Mouse (Mus musculus): ENCODE results near the gene Zfp784. TPM values are rescaled to one million over a fixed set of nuclear protein-coding genes. Genes with fewer than 3 reads are reported as not detected.

Zfp784 gene
- polyA plus RNA-seq, 1 experiment from 2014 or later: 4.6 TPM

DNA sequence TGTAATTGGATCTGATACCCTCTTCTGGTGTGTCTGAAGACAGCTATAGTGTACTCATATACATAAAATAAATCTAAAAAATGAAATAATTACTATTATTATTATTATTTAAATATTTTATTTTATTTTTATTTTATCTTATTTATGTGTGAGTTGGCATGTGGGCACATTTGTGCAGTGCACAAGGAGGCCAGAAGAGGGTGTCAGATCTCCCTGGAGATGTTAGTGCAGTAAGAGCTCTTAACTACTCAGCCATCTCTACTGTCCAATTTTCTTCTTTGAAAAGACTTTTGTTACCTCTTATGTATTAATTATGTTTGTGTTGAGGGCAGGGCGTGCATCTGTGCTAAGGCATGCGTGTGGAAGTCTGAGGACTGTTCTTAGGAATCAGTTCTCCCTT is 38.4 kb downstream of the Zfp784 start:
- Histone ChIP-seq H3K4me2 (no peak overlapping the region), H3K27ac (ENCODE audit: low read depth) (no peak overlapping the region), H3K9me3 (ENCODE audit: low read depth, low read length) (no peaks in the 10 kb centered on the region), H3K36me3 (ENCODE audit: insufficient read depth) (no peaks in the 10 kb centered on the region), H3K27me3 (ENCODE audit: insufficient read depth, low read length) (no peaks in the 10 kb centered on the region), H3K9ac (no peak overlapping the region), H3K4me3 (ENCODE audit: low read depth, low read length) (no peak overlapping the region), H3K4me1 (ENCODE audit: insufficient read depth) (0 out of 2 replicates have a peak, but pooled peaks cover 6% of the 10 kb centered on the region)
- TF ChIP-seq CTCF (IDR thresholded peaks at IDR 0.05; ENCODE audit: low read depth): 0 out of 2 replicates have a peak, but pooled peaks have one; percentile 10
- WGBS: 69% methylated on average over 2 of the region's 2 CpGs
- ATAC-seq (ENCODE audit: insufficient read depth): no peak
- no peak for DNase-seq

DNA sequence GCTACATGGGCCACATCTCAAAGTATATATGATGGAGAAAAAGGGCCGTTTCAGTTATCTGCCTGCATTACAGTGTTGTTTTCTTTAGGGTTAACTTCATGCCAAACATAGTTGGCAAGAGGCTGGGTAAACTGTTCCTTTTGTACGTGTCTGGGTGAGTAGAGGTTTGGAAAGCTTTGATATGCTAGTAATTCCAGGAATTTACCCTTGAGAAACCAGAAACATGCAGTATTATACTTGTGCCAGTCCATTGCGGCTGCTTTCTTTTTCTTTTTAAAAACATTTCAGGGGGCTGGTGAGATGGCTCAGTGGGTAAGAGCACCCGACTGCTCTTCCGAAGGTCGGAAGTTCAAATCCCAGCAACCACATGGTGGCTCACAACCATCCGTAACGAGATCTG is 41.3 kb downstream of the Zfp784 start:
- peaks cover 6% of the 10 kb centered on the region; the same call in 1 of the 2 replicates for H3K9me3 ChIP-seq (ENCODE audit: low read depth, low read length)
- 0 out of 2 replicates have a peak, but pooled peaks cover 3% of the 10 kb centered on the region for H3K27me3 ChIP-seq (ENCODE audit: insufficient read depth, low read length)
- no peak overlapping the region for H3K9ac ChIP-seq
- DNase-seq: peak; percentile 33
- no peak for TF ChIP-seq CTCF (IDR thresholded peaks at IDR 0.05; ENCODE audit: low read depth)
- peak overlapping the region; percentile 67 for H3K4me3 ChIP-seq (ENCODE audit: low read depth, low read length)
- H3K4me2 ChIP-seq: peak overlapping the region; percentile 66
- no peak for ATAC-seq (ENCODE audit: insufficient read depth)
- H3K27ac ChIP-seq (ENCODE audit: low read depth): peak overlapping the region; percentile 74
- H3K36me3 ChIP-seq (ENCODE audit: insufficient read depth): peaks cover 20% of the 10 kb centered on the region
- peaks cover 9% of the 10 kb centered on the region; the same call in 1 of the 2 replicates for H3K4me1 ChIP-seq (ENCODE audit: insufficient read depth)
- 57% methylated on average over 6 of the region's 8 CpGs for WGBS

GRCm38 (mm10) chr7:4996003-4996895 is 42.0 kb downstream of the Zfp784 start, which contains the start of gene Zfp579:
Gene Zfp579 (minus strand): TSS chr7:4996158.
- Histone ChIP-seq H3K4me1 (ENCODE audit: insufficient read depth) (peaks cover 9% of the 10 kb centered on the region; the same call in 1 of the 2 replicates), H3K36me3 (ENCODE audit: insufficient read depth) (peaks cover 24% of the 10 kb centered on the region), H3K9ac (peak within 1 kb of the TSS; percentile 85), H3K9me3 (ENCODE audit: low read depth, low read length) (peaks cover 6% of the 10 kb centered on the region; the same call in 1 of the 2 replicates), H3K27me3 (ENCODE audit: insufficient read depth, low read length) (0 out of 2 replicates have a peak, but pooled peaks cover 3% of the 10 kb centered on the region), H3K27ac (ENCODE audit: low read depth) (peak within 1 kb of the TSS; percentile 74), H3K4me2 (peak within 1 kb of the TSS; percentile 66), H3K4me3 (ENCODE audit: low read depth, low read length) (peak within 1 kb of the TSS; percentile 67)
- no peak for TF ChIP-seq CTCF (IDR thresholded peaks at IDR 0.05; ENCODE audit: low read depth)
- peak; percentile 89 for ATAC-seq (ENCODE audit: insufficient read depth)
- DNase-seq: peak; percentile 95
- 5% methylated on average over 15 of the region's 26 CpGs for WGBS

DNA sequence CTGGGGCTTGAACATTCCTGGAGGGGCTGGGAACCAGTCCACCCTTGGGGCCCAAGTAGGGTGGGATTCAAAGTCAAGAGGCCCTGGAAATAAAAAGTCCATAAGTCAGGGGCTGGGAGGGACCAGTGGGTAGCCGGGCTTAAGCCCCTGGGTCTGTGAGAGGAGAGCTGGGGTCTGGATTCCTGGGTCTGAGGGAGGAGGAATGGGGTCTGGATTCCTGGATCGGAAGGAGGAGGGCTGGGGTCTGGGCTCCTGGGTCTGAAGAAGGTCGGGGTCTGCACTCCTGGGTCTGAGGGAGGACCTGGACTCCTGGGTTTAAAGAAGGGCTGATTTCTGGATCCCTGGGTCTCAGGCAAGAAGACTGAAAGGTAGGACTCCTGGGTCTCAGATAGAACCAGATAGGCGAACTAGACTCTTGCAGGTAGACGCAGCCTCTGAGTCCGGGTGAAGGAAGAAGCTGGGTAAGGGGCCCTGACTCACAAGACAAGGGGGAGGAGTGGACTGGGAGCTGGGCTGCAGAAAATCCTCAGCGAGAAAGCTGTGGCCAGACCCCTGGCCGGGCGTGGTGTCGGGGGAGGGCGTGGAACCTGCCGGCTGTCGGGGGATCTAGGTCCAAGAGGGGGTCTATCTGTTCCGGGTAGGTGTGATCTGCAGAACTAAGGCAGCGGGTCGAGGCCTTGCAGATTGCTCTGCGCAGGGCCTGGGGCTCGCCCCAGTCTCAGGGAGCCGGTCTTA is 42.8 kb downstream of the Zfp784 start:
- peaks cover 6% of the 10 kb centered on the region; the same call in 1 of the 2 replicates for H3K9me3 ChIP-seq (ENCODE audit: low read depth, low read length)
- peak overlapping the region; percentile 67 for H3K4me3 ChIP-seq (ENCODE audit: low read depth, low read length)
- 0 out of 2 replicates have a peak, but pooled peaks cover 3% of the 10 kb centered on the region for H3K27me3 ChIP-seq (ENCODE audit: insufficient read depth, low read length)
- H3K36me3 ChIP-seq (ENCODE audit: insufficient read depth): peaks cover 24% of the 10 kb centered on the region
- H3K4me2 ChIP-seq: peak overlapping the region; percentile 66
- ATAC-seq (ENCODE audit: insufficient read depth): peak; percentile 13; the same call in 1 of the 2 replicates
- peak overlapping the region; percentile 85 for H3K9ac ChIP-seq
- peaks cover 9% of the 10 kb centered on the region; the same call in 1 of the 2 replicates for H3K4me1 ChIP-seq (ENCODE audit: insufficient read depth)
- no peak for TF ChIP-seq CTCF (IDR thresholded peaks at IDR 0.05; ENCODE audit: low read depth)
- DNase-seq: no peak
- peak overlapping the region; percentile 74; the same call in 1 of the 2 replicates for H3K27ac ChIP-seq (ENCODE audit: low read depth)
- 7% methylated on average over 19 of the region's 19 CpGs for WGBS

GRCm38 (mm10) chr7:4993999-4994788 is 44.1 kb downstream of the Zfp784 start:
- H3K9me3 ChIP-seq (ENCODE audit: low read depth, low read length): peaks cover 6% of the 10 kb centered on the region; the same call in 1 of the 2 replicates
- DNase-seq: no peak
- H3K36me3 ChIP-seq (ENCODE audit: insufficient read depth): peaks cover 24% of the 10 kb centered on the region
- peak overlapping the region; percentile 66; the same call in 1 of the 2 replicates for H3K4me2 ChIP-seq
- no peak for ATAC-seq (ENCODE audit: insufficient read depth)
- H3K27ac ChIP-seq (ENCODE audit: low read depth): no peak overlapping the region
- H3K27me3 ChIP-seq (ENCODE audit: insufficient read depth, low read length): 0 out of 2 replicates have a peak, but pooled peaks cover 3% of the 10 kb centered on the region
- WGBS: 53% methylated on average over 59 of the region's 59 CpGs
- H3K4me3 ChIP-seq (ENCODE audit: low read depth, low read length): peak overlapping the region; percentile 67
- peaks cover 9% of the 10 kb centered on the region; the same call in 1 of the 2 replicates for H3K4me1 ChIP-seq (ENCODE audit: insufficient read depth)
- H3K9ac ChIP-seq: no peak overlapping the region
- no peak for TF ChIP-seq CTCF (IDR thresholded peaks at IDR 0.05; ENCODE audit: low read depth)

All from lung, embryonic 14.5 days (tissue).